Mouse (Mus musculus) T-helper 1 cell (primary cell): ENCODE results near the gene Tmem160.

Experiments used
- in situ Hi-C: fragments of 300-600 bp; cut with MboI, MseI; formaldehyde crosslinking; loops from one replicate; pipeline ENCODE4 v1.15.1; 2025; ENCODE audit warnings: high pct_unique_total_duplicates

Tmem160 gene

GRCm38 (mm10) chr7:16452587-16453073 lies at the start of gene Tmem160:
Gene Tmem160 (plus strand): TSS chr7:16452779.
- in situ Hi-C loops: no loop called here

GRCm38 (mm10) chr7:16402968-16403948 lies 49.3 kb upstream of the Tmem160 start:
- in situ Hi-C loops: loop anchor here (5.0 kb wide), 1 partner anchor 91 kb away; no protein-coding TSS in a partner anchor

GRCm38 (mm10) chr7:16404315-16405072 lies 48.1 kb upstream of the Tmem160 start:
- in situ Hi-C loops: loop anchor here (5.0 kb wide), 1 partner anchor 92 kb away; no protein-coding TSS in a partner anchor

- in situ Hi-C loops: no loop called here
These were observed 47.5 kb upstream of the Tmem160 start for GRCm38 (mm10) chr7:16405073-16405455.

GRCm38 (mm10) chr7:16405516-16406351 lies 46.8 kb upstream of the Tmem160 start:
- in situ Hi-C loops: no loop called here

- in situ Hi-C loops: no loop called here
These were observed 45.6 kb upstream of the Tmem160 start for GRCm38 (mm10) chr7:16406978-16407377.

- in situ Hi-C loops: no loop called here
These were observed 41.5 kb upstream of the Tmem160 start for GRCm38 (mm10) chr7:16411100-16411499.

GRCm38 (mm10) chr7:16412220-16412896 lies 40.2 kb upstream of the Tmem160 start:
- in situ Hi-C loops: no loop called here

GRCm38 (mm10) chr7:16412930-16413329 lies 39.6 kb upstream of the Tmem160 start:
- in situ Hi-C loops: no loop called here

GRCm38 (mm10) chr7:16415426-16415825 lies 37.2 kb upstream of the Tmem160 start:
- in situ Hi-C loops: no loop called here

- in situ Hi-C loops: no loop called here
These were observed 35.3 kb upstream of the Tmem160 start for GRCm38 (mm10) chr7:16417141-16417771.

GRCm38 (mm10) chr7:16418713-16419112 lies 33.9 kb upstream of the Tmem160 start:
- in situ Hi-C loops: no loop called here

- in situ Hi-C loops: no loop called here
These were observed 32.0 kb upstream of the Tmem160 start for GRCm38 (mm10) chr7:16420493-16421118.

GRCm38 (mm10) chr7:16422222-16422856 lies 30.2 kb upstream of the Tmem160 start:
- in situ Hi-C loops: no loop called here

- in situ Hi-C loops: no loop called here
These were observed 28.8 kb upstream of the Tmem160 start for GRCm38 (mm10) chr7:16423731-16424130.

- in situ Hi-C loops: no loop called here
These were observed 26.9 kb upstream of the Tmem160 start for GRCm38 (mm10) chr7:16425721-16426120.

- in situ Hi-C loops: no loop called here
These were observed 26.4 kb upstream of the Tmem160 start for GRCm38 (mm10) chr7:16426129-16426729.

GRCm38 (mm10) chr7:16433352-16433971 lies 19.1 kb upstream of the Tmem160 start:
- in situ Hi-C loops: no loop called here
